Mouse (Mus musculus) monocyte, adult 5-6 weeks (primary cell): ENCODE measurements at regions not wholly inside any gene's neighbourhood (a gene's known extent, or its start where the extent isn't known, plus 50 kb on each side); places are given as distances from the start of the nearest gene placed in this dataset.
"Not testable (repeated sequence)": the region's sequence is repeated elsewhere in the genome, so short reads cannot be mapped to it uniquely, and the experiment has no call there.

Experiments used
- ATAC-seq: fragments of 153-309, 156-312 bp; replicated peaks from 2 replicates; pipeline ENCODE4 v1.8.0; 2017; ENCODE audit warnings: mild to moderate bottlenecking; ENCODE audit not compliant: low TSS enrichment, insufficient number of reproducible peaks, severe bottlenecking, poor library complexity, low FRiP score

GRCm38 (mm10) chr1:143206995-143207394 is 433.5 kb upstream of the B3galt2 start:
- ATAC-seq: no peak

DNA sequence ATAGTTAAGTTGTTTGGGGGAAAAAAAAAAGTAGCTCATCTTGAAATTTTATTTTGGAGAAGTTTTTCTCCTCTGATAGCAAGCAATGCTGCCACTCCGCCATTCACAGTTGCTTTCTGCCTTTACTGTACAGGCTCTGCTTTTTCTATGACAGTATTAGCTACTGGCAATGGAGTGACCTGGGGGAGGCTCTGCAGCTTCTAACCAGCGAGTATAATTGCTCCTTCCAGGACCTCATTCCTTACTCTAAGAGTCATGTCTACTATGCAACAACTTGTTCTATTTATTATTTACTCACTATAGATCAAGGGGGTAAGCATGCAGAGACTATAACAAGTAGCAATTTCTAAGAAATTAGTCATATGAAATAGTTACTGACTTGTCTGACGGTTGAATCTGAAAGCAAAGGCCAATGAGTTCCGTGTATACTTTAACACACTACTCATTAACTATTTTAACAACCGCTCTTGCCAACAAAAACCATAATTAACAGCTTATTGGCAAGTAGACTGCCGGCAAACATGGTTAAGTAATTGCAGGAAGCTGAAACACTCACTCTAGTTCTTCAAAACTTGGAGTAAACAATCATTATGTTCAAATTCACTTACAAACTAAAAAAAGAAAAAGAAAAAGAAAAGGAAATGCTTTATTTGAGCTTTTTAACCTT is 432.9 kb upstream of the B3galt2 start:
- no peak for ATAC-seq

DNA sequence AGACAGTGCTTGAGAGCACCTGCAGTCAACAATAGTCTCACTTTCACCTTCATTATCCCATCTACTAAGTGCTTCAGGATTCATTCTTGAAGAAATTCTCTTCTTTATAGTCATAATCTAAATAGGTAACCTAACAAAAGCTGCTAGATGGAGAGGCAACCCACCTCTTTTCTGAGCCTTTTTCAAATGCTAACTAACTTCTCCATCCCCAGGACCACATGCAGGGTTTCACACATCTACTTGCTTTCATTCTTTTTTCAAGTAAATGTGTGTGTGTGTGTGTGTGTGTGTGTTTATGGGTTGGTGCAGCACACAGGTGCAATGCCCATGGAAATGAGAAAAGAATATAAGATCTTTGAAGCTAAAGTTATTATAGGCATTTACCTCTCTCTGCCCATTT is 423.1 kb upstream of the B3galt2 start:
- no peak for ATAC-seq

DNA sequence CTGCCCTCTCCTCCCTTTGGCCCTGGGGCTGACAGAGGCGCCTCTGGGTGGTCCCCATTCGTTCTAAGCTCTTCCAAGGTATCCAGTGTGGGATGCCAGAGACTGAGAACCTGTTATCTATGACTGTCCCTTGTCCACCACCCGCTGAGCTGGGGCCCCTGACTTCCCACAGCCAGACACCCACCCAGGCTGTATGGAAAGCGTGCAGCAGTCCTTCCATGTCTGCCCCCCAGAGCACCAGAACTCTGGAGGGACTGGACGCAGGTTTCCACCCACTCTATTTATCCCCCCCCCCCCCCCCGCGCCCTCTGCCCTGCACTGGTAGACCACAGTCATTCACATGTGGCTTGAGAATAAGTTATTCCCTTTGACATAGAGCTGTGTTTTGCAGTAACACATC is 408.5 kb upstream of the B3galt2 start:
- ATAC-seq: no peak

GRCm38 (mm10) chr1:143258470-143259215 is 381.8 kb upstream of the B3galt2 start:
- no peak for ATAC-seq

- ATAC-seq: 0 out of 2 replicates have a peak, but pooled peaks have one; percentile 9
These were observed 377.0 kb upstream of the B3galt2 start for GRCm38 (mm10) chr1:143263263-143264038.

DNA sequence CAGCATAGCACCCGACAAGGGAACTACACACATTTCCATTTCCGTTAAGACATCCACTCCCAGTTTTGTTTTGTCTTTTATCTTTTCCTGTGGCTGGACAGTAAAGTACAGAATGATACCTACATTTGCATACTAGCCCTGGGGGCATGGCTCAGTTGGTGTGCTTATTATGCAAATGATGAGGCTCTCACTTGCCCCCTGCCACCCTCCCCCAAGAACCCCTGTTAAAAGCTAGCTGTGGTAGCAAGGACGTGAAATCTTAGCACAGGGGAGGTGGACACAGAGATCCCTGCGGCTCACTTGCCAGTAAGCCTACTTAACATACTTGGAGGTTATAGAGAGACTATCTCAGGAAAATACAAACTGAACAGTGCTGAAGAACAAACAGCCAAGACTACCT is 375.2 kb upstream of the B3galt2 start:
- ATAC-seq: no peak

DNA sequence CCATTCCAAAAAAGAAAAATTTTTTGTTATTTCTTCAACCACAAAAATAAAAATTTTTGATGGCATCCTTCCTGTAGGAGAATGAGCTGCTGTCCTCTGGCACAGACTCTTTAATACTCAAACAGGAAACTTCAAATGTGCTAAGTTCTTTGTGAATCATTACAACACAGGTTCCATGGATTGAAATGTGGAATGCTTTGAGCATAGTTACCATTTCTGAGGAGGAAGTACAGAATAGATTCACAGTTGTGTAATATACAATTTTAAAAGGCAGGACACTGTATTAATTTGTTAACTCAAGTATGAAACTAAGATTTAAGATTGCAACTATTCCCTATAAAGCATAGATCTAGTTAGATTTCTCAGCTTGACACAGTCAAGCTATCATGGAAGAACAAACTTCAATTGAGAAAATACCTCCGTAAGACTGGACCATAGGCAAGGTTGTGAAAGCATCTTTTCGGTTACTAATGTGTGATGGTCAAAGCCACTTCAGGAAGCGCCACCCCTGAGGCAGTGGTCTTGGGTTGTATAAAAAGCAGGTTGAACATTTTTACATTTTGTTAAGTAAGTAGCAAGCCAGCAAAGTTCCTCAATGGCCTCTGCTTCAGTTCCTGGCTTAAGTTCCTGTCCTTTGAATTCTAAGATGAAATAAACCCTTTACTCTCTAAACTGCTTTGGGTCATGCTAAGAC is 354.0 kb upstream of the B3galt2 start:
- ATAC-seq: no peak

DNA sequence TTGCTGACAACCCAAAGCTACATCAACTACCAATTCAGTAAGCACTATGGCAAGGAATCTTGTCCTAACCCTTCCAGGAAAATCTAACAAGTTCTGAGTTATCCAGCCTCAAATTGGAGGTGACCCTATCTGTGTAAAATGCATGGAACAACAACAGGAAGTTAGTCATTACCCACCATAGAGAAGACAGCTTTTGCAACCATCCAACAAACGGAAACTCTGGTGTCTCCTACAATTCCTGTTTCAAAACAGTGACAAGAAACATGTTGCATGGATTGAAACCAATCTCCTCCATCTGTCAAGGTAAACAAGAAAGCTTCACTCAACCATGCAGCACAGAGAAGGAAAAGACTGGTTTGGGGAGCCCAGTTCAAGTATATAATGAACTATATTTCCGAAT is 353.0 kb upstream of the B3galt2 start:
- no peak for ATAC-seq

DNA sequence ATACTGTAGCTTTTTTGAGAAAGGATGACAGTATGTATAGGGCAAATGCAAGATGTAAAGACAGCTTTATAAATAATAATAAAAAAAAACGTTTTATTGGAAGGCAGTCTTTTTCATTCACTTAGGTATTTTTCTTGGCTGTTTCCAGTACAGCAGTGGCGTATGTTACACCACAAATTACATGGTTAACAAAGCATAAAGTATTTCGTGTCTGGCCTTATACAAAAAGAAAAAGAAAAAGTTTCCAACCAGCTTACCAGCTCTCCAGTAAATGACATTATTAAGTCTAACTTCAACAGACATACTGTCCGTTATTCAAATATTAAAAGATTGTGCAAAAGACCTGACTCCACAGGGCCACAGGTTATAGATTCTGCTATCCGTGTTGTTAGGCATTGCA is 343.9 kb upstream of the B3galt2 start:
- no peak for ATAC-seq

DNA sequence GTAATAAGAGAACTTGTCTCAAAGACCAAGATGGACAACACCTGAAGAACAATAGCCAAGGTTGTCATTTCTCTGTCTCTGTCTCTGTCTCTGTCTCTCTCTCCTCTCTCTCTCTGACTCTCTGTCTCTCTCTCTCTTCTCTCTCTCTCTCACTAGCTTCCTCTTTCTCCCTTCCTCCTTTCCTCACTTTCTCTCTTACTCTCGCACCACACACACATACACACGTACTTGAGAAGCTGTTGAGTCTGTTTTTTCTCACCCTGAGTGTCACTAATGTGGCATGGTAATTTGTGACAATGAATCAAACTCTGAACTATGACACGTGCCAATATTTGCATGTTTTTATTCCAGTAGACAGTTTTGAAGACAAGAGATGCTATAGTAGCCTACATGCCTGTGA is 333.1 kb upstream of the B3galt2 start:
- no peak for ATAC-seq

DNA sequence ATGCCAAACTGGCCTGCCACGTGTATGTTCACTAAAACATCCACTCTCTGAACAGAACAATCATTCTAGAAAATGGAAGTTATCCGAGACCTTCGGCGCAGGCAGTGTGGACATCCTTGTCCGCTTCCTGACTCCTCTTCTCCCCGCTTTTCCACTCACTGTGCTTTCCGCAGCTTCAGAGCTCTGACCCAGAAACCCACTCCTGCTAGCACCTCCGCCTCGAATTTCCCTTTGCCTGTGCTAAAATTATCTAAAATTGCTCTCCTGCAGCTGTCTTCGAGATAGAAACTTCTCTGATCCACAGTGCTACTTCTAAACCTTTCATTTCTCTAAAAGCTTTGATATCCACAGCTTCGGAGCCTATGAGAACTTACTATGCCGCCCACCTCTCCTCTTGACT is 322.1 kb upstream of the B3galt2 start:
- ATAC-seq: no peak

DNA sequence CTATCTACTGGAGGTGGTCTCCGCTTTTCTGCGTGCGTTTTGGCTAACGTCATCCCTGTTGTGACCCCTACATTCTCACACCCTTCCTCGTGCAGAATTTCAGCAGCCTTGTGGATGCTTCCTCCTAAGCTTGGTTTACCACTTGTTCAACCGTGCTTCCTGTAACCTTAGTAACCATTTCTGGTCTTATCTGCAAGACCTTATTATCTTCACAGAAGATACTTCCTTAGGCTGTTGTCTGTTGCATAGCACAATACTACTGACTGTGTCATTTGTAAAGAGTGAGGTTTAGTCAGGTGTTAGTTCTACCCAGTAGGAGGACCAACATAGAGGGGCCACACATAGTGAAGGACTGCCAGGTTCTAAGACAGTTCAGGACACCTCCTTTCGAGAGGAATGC is 320.9 kb upstream of the B3galt2 start:
- ATAC-seq: peak; percentile 56

DNA sequence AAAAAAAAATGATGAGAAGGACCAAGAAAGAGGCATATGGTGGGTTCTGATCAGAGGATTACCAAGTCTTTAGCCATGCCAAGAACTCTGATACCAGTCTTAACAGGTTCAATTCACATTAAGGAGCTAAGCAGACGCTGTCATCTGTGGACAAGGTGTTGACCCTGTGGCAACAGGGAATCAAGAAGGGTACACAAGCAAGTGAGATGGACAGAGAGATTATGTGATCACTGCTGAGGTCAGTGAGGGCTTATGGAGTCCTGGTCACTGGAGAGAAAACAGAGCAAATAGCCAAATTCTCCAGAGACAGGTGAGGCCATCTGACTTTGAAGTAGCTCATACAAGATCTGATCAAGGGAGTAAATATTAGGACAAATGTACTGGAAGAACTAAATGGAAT is 289.1 kb upstream of the B3galt2 start:
- ATAC-seq: no peak

DNA sequence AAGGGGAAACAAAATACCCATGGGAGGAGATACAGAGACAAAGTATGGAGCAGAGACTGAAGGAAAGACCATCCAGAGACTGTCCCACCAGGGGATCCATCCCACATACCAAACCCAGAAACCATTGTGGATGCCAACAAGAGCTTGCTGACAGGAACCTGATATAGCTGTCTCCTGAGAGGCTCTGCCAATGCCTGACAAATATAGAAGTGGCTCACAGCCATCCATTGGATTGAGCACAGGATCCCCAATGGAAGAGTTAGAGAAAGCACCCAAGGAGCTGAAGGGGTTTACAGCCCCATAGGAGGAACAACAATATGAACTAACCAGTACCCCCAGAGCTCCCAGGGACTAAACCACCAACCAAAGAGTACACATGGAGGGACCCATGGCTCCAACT is 280.2 kb upstream of the B3galt2 start:
- not testable (repeated sequence) for ATAC-seq

GRCm38 (mm10) chr1:143391851-143392250 is 248.6 kb upstream of the B3galt2 start:
- no peak for ATAC-seq
